Mouse (Mus musculus): ENCODE results near the gene Atp8b4. TPM values are rescaled to one million over a fixed set of nuclear protein-coding genes. Genes with fewer than 3 reads are reported as not detected.

The Atp8b4 gene
- 4.6 and 7.0 TPM in 2 replicates for polyA plus RNA-seq (2012)

GRCm38 (mm10) chr2:126500521-126500920 is at the start of gene Atp8b4:
Atp8b4 (minus strand) TSS chr2:126500674.

Other genes with a start within 250 kb of the Atp8b4 start
- gene Slc27a2, start 51.7 kb upstream of the Atp8b4 start, polyA plus RNA-seq (2012): 0.06 and 0.25 TPM in 2 replicates
- gene Hdc, start 118.6 kb upstream of the Atp8b4 start, polyA plus RNA-seq (2012): 47.9 and 53.0 TPM in 2 replicates
- 5.1 and 7.6 TPM in 2 replicates for gene Gabpb1, start 175.7 kb upstream of the Atp8b4 start, polyA plus RNA-seq (2012)
- 18.0 and 18.6 TPM in 2 replicates for gene Usp8, start 206.7 kb upstream of the Atp8b4 start, polyA plus RNA-seq (2012)